Mouse (Mus musculus): ENCODE measurements at regions not wholly inside any gene's neighbourhood (a gene's known extent, or its start where the extent isn't known, plus 50 kb on each side); places are given as distances from the start of the nearest gene placed in this dataset.

- Histone ChIP-seq H3K4me2 (ENCODE audit: low read depth, low read length) (no peak overlapping the region), H3K4me1 (ENCODE audit: control insufficient read depth, insufficient read depth, low read length) (no peaks in the 10 kb centered on the region), H3K9me3 (ENCODE audit: control insufficient read depth, low read length) (no peaks in the 10 kb centered on the region), H3K9ac (ENCODE audit: low read depth, low read length) (no peak overlapping the region), H3K27me3 (replicated peaks; ENCODE audit: control insufficient read depth, insufficient read depth, low read length) (no peaks in the 10 kb centered on the region), H3K36me3 (ENCODE audit: control insufficient read depth, insufficient read depth, low read length) (no peaks in the 10 kb centered on the region), H3K4me3 (ENCODE audit: low read depth, low read length) (no peak overlapping the region), H3K27ac (replicated peaks; ENCODE audit: low read depth, low read length) (no peak overlapping the region)
- 89% methylated on average over 4 of the region's 4 CpGs for WGBS
- DNase-seq (ENCODE audit: low spot score) (no peak), ATAC-seq (ENCODE audit: low read depth) (no peak)
These were observed 414.8 kb downstream of the Ets1 start for GRCm38 (mm10) chr9:33050789-33051188.

GRCm38 (mm10) chr9:33060636-33061264 lies 424.7 kb downstream of the Ets1 start:
- H3K4me2 ChIP-seq (ENCODE audit: low read depth, low read length): no peak overlapping the region
- 78% methylated on average over 6 of the region's 6 CpGs for WGBS
- ATAC-seq (ENCODE audit: low read depth): no peak

GRCm38 (mm10) chr9:33062476-33062875 lies 426.5 kb downstream of the Ets1 start:
- DNase-seq (ENCODE audit: low spot score) (peak; percentile 95), ATAC-seq (ENCODE audit: low read depth) (peak; percentile 89; the same call in 1 of the 2 replicates)
- no peaks in the 10 kb centered on the region for H3K9me3 ChIP-seq (ENCODE audit: control insufficient read depth, low read length)
- peaks cover 8% of the 10 kb centered on the region for H3K4me1 ChIP-seq (ENCODE audit: control insufficient read depth, insufficient read depth, low read length)
- no peaks in the 10 kb centered on the region for H3K36me3 ChIP-seq (ENCODE audit: control insufficient read depth, insufficient read depth, low read length)
- H3K27ac ChIP-seq (replicated peaks; ENCODE audit: low read depth, low read length): no peak overlapping the region
- H3K4me3 ChIP-seq (ENCODE audit: low read depth, low read length): no peak overlapping the region
- WGBS: 23% methylated on average over 4 of the region's 4 CpGs
- H3K27me3 ChIP-seq (replicated peaks; ENCODE audit: control insufficient read depth, insufficient read depth, low read length): no peaks in the 10 kb centered on the region
- H3K4me2 ChIP-seq (ENCODE audit: low read depth, low read length): no peak overlapping the region
- no peak overlapping the region for H3K9ac ChIP-seq (ENCODE audit: low read depth, low read length)

More at GRCm38 (mm10) chr9:33060636-33061264, 424.7 kb downstream of the Ets1 start:
- no peak for DNase-seq (ENCODE audit: low spot score)
- Histone ChIP-seq H3K9ac (ENCODE audit: low read depth, low read length) (no peak overlapping the region), H3K9me3 (ENCODE audit: control insufficient read depth, low read length) (no peaks in the 10 kb centered on the region), H3K4me1 (ENCODE audit: control insufficient read depth, insufficient read depth, low read length) (peaks cover 8% of the 10 kb centered on the region), H3K36me3 (ENCODE audit: control insufficient read depth, insufficient read depth, low read length) (no peaks in the 10 kb centered on the region), H3K27ac (replicated peaks; ENCODE audit: low read depth, low read length) (no peak overlapping the region), H3K27me3 (replicated peaks; ENCODE audit: control insufficient read depth, insufficient read depth, low read length) (no peaks in the 10 kb centered on the region), H3K4me3 (ENCODE audit: low read depth, low read length) (no peak overlapping the region)

GRCm38 (mm10) chr9:33065331-33065730 lies 429.3 kb downstream of the Ets1 start:
- no peak overlapping the region for H3K4me3 ChIP-seq (ENCODE audit: low read depth, low read length)
- DNase-seq (ENCODE audit: low spot score): no peak
- no peak overlapping the region for H3K4me2 ChIP-seq (ENCODE audit: low read depth, low read length)
- no peak overlapping the region for H3K27ac ChIP-seq (replicated peaks; ENCODE audit: low read depth, low read length)
- H3K36me3 ChIP-seq (ENCODE audit: control insufficient read depth, insufficient read depth, low read length): no peaks in the 10 kb centered on the region
- WGBS: 94% methylated on average over 3 of the region's 3 CpGs
- H3K27me3 ChIP-seq (replicated peaks; ENCODE audit: control insufficient read depth, insufficient read depth, low read length): no peaks in the 10 kb centered on the region
- peaks cover 8% of the 10 kb centered on the region for H3K4me1 ChIP-seq (ENCODE audit: control insufficient read depth, insufficient read depth, low read length)
- no peak for ATAC-seq (ENCODE audit: low read depth)
- no peak overlapping the region for H3K9ac ChIP-seq (ENCODE audit: low read depth, low read length)
- no peaks in the 10 kb centered on the region for H3K9me3 ChIP-seq (ENCODE audit: control insufficient read depth, low read length)

- no peak overlapping the region for H3K4me2 ChIP-seq (ENCODE audit: low read depth, low read length)
- no peak overlapping the region for H3K27ac ChIP-seq (replicated peaks; ENCODE audit: low read depth, low read length)
- H3K9me3 ChIP-seq (ENCODE audit: control insufficient read depth, low read length): no peaks in the 10 kb centered on the region
- H3K4me3 ChIP-seq (ENCODE audit: low read depth, low read length): no peak overlapping the region
- H3K27me3 ChIP-seq (replicated peaks; ENCODE audit: control insufficient read depth, insufficient read depth, low read length): no peaks in the 10 kb centered on the region
- ATAC-seq (ENCODE audit: low read depth) (no peak), DNase-seq (ENCODE audit: low spot score) (no peak)
- 64% methylated on average over 1 of the region's 1 CpGs for WGBS
- peaks cover 2% of the 10 kb centered on the region for H3K4me1 ChIP-seq (ENCODE audit: control insufficient read depth, insufficient read depth, low read length)
- H3K36me3 ChIP-seq (ENCODE audit: control insufficient read depth, insufficient read depth, low read length): no peaks in the 10 kb centered on the region
- no peak overlapping the region for H3K9ac ChIP-seq (ENCODE audit: low read depth, low read length)
These were observed 431.5 kb downstream of the Ets1 start for GRCm38 (mm10) chr9:33067521-33067920.

GRCm38 (mm10) chr9:33070116-33070515 lies 434.1 kb downstream of the Ets1 start:
- no peaks in the 10 kb centered on the region for H3K36me3 ChIP-seq (ENCODE audit: control insufficient read depth, insufficient read depth, low read length)
- H3K9ac ChIP-seq (ENCODE audit: low read depth, low read length): no peak overlapping the region
- no peak overlapping the region for H3K4me2 ChIP-seq (ENCODE audit: low read depth, low read length)
- no peak overlapping the region for H3K4me3 ChIP-seq (ENCODE audit: low read depth, low read length)
- ATAC-seq (ENCODE audit: low read depth) (no peak), DNase-seq (ENCODE audit: low spot score) (peak; percentile 70)
- no peak overlapping the region for H3K27ac ChIP-seq (replicated peaks; ENCODE audit: low read depth, low read length)
- 47% methylated on average over 3 of the region's 3 CpGs for WGBS
- H3K9me3 ChIP-seq (ENCODE audit: control insufficient read depth, low read length): peaks cover 6% of the 10 kb centered on the region; the same call in 1 of the 2 replicates
- H3K27me3 ChIP-seq (replicated peaks; ENCODE audit: control insufficient read depth, insufficient read depth, low read length): no peaks in the 10 kb centered on the region
- no peaks in the 10 kb centered on the region for H3K4me1 ChIP-seq (ENCODE audit: control insufficient read depth, insufficient read depth, low read length)

- Histone ChIP-seq H3K4me1 (ENCODE audit: control insufficient read depth, insufficient read depth, low read length) (0 out of 2 replicates have a peak, but pooled peaks cover 6% of the 10 kb centered on the region), H3K4me2 (ENCODE audit: low read depth, low read length) (no peak overlapping the region)
These were observed 444.2 kb downstream of the Ets1 start for GRCm38 (mm10) chr9:33080271-33080670.

GRCm38 (mm10) chr9:33080774-33081173 lies 444.8 kb downstream of the Ets1 start:
- Histone ChIP-seq H3K9me3 (ENCODE audit: control insufficient read depth, low read length) (no peaks in the 10 kb centered on the region), H3K4me3 (ENCODE audit: low read depth, low read length) (no peak overlapping the region), H3K27ac (replicated peaks; ENCODE audit: low read depth, low read length) (no peak overlapping the region), H3K36me3 (ENCODE audit: control insufficient read depth, insufficient read depth, low read length) (no peaks in the 10 kb centered on the region), H3K4me1 (ENCODE audit: control insufficient read depth, insufficient read depth, low read length) (0 out of 2 replicates have a peak, but pooled peaks cover 6% of the 10 kb centered on the region), H3K9ac (ENCODE audit: low read depth, low read length) (no peak overlapping the region), H3K27me3 (replicated peaks; ENCODE audit: control insufficient read depth, insufficient read depth, low read length) (no peaks in the 10 kb centered on the region), H3K4me2 (ENCODE audit: low read depth, low read length) (no peak overlapping the region)
- peak; percentile 85 for DNase-seq (ENCODE audit: low spot score)
- 0 out of 2 replicates have a peak, but pooled peaks have one; percentile 55 for ATAC-seq (ENCODE audit: low read depth)
- 23% methylated on average over 6 of the region's 6 CpGs for WGBS

More at GRCm38 (mm10) chr9:33080271-33080670, 444.2 kb downstream of the Ets1 start:
- H3K27me3 ChIP-seq (replicated peaks; ENCODE audit: control insufficient read depth, insufficient read depth, low read length): no peaks in the 10 kb centered on the region
- no peak overlapping the region for H3K4me3 ChIP-seq (ENCODE audit: low read depth, low read length)
- H3K36me3 ChIP-seq (ENCODE audit: control insufficient read depth, insufficient read depth, low read length): no peaks in the 10 kb centered on the region
- ATAC-seq (ENCODE audit: low read depth) (no peak), DNase-seq (ENCODE audit: low spot score) (no peak)
- no peaks in the 10 kb centered on the region for H3K9me3 ChIP-seq (ENCODE audit: control insufficient read depth, low read length)
- 54% methylated on average over 3 of the region's 3 CpGs for WGBS
- H3K9ac ChIP-seq (ENCODE audit: low read depth, low read length): no peak overlapping the region
- H3K27ac ChIP-seq (replicated peaks; ENCODE audit: low read depth, low read length): no peak overlapping the region

GRCm38 (mm10) chr9:33089977-33090376 lies 454.0 kb downstream of the Ets1 start:
- Histone ChIP-seq H3K27ac (replicated peaks; ENCODE audit: low read depth, low read length) (no peak overlapping the region), H3K4me1 (ENCODE audit: control insufficient read depth, insufficient read depth, low read length) (no peaks in the 10 kb centered on the region), H3K4me3 (ENCODE audit: low read depth, low read length) (no peak overlapping the region), H3K9ac (ENCODE audit: low read depth, low read length) (no peak overlapping the region), H3K36me3 (ENCODE audit: control insufficient read depth, insufficient read depth, low read length) (no peaks in the 10 kb centered on the region), H3K9me3 (ENCODE audit: control insufficient read depth, low read length) (no peaks in the 10 kb centered on the region), H3K4me2 (ENCODE audit: low read depth, low read length) (no peak overlapping the region), H3K27me3 (replicated peaks; ENCODE audit: control insufficient read depth, insufficient read depth, low read length) (no peaks in the 10 kb centered on the region)
- ATAC-seq (ENCODE audit: low read depth) (no peak), DNase-seq (ENCODE audit: low spot score) (no peak)
- 80% methylated on average over 3 of the region's 3 CpGs for WGBS

Measured in embryonic facial prominence, embryonic 14.5 days (tissue).